Mouse (Mus musculus): Measurements from ENCODE around the gene Trappc5. TPM values are rescaled to one million over a fixed set of nuclear protein-coding genes. Genes with fewer than 3 reads are reported as not detected.

Trappc5 gene
- total RNA-seq, 2 experiments from 2014 or later, result 17.8 to 18.0 TPM

DNA sequence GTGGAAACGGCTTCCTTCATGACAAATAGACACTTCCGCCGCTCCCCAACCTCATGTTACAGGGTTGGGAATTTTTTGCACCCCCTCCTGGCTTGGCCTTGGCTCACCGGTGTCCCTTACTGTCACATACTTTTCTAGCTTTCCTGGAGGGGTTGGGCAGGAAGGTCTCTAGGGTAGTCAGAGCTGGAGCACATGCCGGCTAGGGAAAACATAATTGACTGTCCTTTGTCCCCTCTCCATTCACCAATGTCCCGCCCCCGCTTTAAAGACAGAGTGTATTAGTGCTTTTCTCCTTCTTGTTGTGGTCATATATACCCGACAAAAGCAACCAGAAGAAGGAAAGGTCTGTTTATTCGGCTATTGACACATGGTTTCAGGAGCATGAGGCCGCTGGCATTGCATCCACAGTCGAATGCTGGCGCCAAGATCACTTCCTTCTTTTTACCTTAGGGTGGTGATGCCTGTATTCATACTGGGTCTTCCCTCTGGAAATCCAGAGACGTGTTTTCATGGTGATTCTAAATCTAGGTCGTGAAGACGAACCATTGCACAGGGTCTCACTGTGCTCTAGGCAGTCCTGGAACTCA, 987 bp downstream of the Trappc5 start:
- no peak for DNase-seq

DNA sequence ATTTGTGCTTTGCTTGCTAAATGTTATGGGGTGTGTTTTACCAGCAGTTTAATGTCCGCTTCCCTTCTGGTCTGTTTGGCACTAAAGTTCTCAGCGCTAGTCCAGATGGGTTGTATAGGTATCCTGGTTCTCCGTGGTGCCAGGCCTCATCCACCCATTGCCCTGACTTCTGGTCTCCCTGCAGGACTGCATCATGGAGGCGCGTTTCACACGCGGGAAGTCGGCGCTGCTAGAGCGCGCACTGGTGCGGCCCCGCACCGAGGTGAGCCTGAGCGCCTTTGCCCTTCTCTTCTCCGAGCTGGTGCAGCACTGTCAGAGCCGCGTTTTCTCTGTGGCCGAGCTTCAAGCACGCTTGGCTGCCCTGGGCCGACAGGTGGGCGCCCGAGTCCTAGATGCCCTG, 2.7 kb downstream of the Trappc5 start:
- no peak for DNase-seq

DNA sequence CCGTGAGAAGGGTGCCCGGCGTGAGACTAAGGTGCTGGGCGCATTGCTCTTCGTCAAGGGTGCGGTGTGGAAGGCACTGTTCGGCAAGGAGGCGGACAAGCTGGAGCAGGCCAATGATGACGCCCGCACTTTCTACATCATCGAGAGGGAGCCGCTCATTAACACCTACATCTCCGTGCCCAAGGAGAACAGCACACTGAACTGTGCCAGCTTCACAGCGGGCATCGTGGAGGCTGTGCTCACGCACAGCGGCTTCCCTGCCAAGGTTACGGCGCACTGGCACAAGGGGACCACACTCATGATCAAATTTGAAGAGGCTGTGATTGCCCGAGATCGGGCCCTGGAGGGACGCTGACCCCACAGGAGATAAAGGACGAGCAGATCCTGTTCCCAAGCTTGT, 3.1 kb downstream of the Trappc5 start:
- no peak for DNase-seq

DNA sequence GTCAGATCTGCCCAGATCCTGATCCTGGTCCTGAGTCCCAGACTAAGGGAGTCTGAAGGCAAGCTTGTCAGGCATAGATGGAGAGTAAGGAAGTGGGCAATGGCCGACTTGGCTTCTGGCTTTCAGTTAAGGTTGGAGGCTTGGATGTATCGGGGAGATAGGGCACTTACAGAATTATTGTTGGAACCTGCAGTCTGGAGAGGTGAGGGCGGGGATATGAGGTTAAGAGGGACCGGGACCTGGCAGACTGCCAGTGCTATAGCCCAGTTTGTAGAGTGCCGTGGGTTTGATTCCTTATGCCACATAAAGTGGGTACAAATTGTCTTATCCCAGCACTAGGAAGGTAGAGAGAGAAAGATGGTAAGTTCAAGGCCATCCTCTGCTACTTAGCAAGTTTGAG, 3.6 kb downstream of the Trappc5 start:
- DNase-seq, result no peak

DNA sequence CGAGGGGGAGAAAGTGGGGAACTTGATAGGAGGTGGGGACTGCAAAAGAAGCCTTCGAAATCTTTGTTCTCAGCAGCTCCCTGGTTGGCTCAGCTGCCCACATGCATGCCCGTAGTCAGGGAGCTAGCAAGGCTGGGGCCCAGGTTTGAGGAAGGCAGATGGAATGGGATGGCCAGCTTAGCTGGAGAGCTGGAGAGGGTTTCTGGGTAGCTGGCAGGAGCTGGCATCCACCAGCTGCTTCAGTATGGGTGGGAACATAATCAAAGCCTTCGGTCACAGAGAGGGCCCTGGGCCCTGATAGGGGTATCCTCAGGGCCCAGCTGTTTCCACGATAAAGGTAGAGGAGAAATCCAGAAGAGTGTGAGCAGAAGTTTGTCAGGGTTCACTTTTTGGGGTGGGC, 6.3 kb downstream of the Trappc5 start:
- DNase-seq, result no peak

DNA sequence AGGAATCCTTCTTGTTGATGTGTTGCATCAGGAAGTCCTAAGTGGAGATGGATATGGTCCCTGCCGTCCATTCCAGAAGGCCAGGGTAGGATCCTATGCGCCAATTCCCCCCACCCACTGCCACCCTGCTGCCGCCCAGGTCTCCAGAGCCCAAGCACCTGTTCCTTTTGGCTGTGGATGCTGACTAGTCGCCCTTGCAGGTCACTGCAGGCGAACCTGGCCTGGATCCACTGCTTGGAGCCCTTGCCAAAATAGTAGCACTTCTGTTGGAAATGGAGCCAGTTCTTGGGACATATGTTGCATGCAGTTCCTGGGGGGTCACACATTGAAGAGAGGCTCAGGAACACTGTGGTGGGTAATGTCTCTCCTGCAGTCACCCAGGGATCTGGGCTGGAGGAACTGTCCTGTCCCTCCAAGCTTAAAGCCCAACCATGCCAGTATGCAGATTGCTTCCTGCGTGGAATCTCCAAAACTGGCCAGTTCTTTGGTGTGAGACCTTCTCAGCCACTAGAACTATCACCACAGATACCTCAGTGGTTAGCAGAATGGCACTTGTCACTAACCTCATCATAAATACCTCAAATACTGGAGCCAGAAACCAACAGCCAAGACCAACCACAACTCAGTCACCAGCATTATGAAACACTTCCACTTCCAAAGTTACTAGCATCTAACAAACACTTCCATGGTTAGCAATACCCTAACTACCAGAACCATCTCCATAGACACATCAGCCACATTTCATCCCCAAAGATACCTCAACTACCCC, 7.5 kb downstream of the Trappc5 start:
- no peak for DNase-seq

DNA sequence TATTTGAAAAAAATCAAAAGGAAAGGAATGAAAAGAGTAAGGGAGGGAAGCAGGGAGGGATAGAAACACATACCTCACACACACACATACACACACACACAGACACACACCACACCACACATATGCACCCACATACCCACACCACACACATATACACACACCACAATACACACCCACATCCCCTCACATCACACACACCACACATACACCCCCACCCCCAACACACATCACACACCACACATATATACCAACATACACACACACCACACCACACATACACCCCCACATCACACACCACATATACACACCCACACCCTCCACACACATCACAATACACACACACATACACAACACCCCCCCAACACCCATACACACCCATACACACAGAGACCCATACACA, 8.4 kb downstream of the Trappc5 start:
- DNase-seq, result no peak

DNA sequence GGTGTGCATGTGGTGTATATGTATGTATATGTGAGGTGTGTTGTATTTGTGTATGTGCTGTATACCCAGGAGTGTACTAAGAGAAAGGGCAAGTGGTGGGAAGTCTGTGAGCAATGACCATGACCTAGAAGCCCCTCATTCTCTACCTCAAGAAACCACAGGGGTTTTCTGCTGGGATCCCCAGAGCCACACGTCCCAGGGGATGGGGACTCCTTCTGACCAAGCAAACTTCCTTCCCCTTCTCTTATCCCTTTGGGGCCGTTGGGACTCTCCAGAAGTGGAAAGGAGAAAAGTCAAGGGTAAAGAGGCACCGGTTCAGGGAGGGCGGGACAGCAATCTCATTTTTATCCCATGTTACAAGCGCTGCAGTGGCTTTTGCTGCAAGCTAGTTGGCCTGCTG, 9.3 kb downstream of the Trappc5 start:
- DNase-seq, result no peak

DNA sequence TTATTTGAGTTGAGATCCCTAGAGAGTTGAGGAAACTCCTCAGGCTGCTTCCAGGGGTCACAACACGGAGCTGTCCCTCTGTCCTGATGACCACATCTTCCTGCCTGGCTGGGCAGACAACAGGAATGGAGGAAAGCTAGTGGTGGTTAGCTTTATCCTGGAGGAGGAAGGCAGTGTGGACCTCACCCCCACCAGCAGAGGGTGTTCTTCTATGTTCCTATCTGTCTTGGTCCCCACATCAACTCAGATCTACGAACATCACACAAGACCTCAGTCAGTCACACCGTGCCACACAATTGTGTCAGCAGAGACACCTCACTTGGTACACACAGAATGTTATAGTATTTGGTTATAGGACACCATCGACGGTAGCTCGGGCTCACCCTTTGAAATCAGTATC, 11.4 kb downstream of the Trappc5 start:
- DNase-seq, result no peak

DNA sequence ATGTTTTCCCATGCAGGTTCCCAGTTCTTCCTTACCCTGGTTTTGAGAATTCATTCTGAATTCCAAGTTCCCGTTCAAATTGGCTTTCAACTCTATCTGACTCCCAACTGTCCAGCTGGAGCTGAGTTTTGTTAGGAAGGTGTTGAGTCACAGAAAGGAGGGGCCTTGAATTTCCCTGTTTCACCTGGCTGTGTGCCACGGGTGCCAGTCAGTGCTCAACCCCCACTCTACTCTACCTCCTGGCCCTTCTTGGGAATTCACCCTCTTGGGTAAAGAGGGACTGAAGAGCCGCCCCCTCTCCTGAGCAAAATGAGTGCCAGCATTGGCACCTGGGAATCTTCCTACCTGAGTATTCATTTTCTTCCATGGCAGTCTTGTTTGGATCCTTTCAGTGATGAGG, 14.7 kb downstream of the Trappc5 start:
- DNase-seq, result no peak

DNA sequence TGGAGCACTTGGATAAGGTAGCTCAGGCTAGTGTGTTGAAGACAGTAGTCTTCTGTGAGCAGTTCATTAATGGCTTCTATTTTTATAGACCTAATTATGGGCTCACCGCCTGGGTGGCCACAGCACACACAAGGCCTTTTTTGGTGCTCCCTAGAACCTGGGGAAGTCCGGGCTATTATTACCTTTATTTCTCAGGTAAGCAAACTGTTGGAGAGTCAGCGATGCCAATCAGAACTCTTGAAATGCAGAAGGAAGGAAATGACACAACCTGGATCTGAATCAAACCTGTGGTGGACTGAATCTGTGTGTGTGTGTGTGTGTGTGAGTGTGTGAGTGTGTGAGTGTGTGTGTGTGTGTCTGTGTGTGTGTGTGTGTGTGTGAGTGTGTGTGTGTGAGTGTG, 18.0 kb downstream of the Trappc5 start, which contains the start of gene Fcer2a:
Fcer2a (minus strand) TSS at position 55 of the 400 bp plus-strand sequence.
- no peak for DNase-seq

DNA sequence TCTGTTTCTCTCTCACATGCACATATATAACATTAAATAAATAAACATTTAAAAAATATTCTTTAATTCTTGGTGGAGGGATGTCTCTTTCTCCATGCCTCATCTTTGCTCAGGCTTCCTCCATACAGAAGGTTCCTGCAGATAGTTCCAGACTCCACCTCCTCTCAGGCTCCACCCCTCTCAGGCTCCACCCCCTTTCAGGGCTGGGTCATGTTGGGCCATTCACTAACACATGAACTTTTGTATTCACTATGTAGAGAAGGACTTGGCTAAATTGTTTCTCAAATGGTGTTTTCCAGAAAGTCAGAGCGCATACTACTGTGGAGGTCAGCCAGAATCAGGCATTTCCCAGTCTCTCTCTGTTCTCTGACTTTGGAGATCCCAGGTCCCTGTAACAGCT, 25.4 kb downstream of the Trappc5 start:
- DNase-seq, result no peak

DNA sequence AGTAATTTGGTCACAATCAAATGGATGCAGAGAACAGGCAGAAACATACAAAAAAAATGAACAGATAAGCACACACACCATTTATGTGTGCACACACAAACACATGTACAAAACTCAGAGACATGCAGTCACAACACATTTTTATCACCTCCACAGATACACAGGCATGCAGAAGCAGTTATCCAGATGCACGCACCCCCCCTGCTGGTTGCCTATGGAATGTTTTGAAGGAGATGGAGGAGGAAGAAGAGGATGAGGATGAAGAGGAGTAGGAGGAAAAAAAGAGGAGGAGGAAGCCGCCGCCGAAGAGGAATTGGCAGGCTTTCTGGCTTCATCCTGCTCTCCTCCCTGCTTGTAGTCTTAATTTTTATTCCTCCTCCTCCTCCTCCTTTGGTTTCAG, 29.6 kb downstream of the Trappc5 start:
- DNase-seq, result no peak

DNA sequence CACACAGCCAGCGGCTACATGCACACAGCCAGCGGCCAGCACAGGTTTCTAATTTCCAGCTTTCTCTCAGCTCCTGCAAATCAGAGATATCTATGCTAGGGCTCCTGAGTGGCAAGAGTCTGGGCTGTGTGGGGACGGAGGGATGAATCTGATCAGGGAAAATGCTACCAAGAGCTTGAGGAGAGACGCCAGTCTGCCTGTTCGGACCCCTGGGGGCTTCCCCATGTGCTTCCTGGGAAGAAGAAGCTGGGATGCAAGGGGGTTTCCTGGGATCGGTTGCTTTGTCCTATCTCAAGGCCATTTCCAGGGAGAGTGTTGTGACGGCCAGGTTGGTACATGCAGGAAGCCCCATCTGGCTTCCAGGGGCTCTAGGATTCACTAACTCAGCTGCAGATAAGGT, 31.5 kb downstream of the Trappc5 start:
- DNase-seq, result no peak

DNA sequence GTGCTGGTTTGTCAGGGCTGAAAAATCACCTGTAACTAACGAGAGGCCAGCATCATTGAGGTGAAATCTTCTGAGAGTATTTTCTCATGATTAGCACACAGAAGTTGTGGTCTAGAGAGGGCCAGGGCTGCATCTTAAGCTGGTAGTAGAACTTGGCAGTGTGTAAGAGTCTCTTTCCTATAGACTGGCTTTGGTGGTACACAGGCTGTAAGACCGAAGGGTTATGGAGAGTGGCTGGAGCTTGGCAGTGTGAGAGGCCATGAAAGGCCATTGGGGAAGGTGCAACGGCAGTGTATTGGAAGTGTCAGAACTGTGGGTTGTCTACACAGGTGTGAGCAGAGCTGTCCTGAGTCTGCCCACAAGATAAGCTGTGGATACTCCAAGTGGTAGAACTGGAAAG, 34.2 kb downstream of the Trappc5 start:
- no peak for DNase-seq

DNA sequence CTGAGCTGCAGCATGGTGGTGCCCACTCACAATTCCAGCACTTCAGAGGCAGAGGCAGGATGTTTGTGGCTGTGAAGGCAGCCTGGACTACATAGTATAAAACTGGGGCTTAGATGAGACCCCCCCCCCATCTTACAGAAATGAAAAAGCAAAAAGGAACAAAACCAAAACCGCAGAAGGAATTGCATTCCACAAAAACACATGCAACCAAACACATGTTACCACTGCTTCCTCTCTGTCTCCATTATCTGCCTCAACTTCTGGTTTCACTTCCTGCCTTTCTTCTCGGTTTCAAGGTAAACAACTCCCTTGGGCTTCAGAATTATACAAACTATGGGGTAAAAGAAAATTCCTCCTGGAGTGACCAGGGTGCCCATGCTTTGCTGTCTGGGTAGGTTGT, 35.5 kb downstream of the Trappc5 start:
- no peak for DNase-seq

DNA sequence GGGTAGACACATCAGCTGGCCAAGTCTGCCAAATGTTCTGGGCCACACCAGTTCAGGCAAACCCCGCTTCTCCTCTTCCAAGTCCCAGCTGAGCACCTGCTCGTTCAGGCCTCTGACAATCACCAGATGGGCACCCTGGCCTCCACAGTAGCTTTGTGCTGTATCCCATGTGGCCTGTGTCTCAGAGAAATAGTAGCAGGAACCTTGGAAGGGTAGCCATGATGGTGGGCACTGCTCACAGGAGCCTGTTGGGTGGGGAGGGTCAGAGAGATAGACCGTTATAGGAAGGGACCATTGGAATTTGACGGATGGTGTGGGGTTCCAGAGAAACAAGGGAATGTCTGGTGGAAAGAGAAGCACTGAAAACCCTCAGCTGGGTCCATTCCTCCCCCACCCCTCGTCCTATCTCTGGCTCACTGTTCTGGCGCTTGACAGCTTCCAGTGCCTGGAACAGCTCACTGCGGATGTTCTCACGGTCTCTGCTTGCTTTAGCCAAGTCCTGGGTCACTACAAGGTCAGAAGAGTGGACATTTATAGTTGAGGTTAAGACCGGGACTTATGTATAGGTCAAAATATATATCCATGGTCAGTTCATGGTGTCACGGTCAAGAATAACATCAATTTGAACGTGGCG, 41.3 kb downstream of the Trappc5 start:
- DNase-seq, result no peak

DNA sequence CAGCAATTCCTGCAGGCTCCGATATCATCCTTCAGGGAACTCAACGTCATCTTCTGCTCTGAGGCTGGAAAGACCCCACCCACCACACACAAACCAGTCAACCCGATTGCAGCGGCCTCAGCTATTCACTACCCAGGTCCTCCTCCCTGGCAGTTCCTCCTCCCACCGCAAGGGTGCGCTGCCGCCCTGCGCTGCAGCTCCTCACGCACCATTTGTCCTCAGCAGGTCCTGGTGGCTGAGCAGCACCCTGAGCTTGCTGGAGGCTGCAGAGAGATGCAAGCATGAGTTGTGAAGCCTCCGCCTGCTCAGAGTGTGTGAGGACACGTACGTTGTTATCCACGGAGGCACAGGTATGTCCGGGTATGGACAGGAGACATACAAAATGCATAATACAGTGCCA, 42.5 kb downstream of the Trappc5 start:
- DNase-seq, result peak; percentile 38

DNA sequence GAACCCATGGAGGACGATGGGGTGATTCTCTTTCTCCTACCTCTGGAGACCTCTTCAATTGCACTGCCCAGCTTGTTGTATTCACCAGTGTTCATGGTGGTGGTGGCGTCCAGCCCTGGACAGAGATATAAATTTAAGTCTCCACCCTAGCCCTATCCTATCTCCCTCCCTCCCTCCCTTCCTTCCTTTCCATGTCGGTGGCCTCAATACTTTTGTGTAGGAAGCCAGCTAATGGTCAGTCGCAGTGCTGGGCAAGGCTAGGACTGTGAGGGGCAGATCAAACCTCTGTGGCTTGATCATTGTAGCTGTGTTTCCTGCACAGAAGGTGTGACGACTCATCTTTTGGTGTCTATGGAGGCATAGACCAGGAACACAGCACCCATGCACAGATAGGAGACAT, 44.5 kb downstream of the Trappc5 start, which contains the start of gene Clec4g:
Clec4g (minus strand) TSS at position 101 of the 400 bp plus-strand sequence.
- DNase-seq, result no peak

DNA sequence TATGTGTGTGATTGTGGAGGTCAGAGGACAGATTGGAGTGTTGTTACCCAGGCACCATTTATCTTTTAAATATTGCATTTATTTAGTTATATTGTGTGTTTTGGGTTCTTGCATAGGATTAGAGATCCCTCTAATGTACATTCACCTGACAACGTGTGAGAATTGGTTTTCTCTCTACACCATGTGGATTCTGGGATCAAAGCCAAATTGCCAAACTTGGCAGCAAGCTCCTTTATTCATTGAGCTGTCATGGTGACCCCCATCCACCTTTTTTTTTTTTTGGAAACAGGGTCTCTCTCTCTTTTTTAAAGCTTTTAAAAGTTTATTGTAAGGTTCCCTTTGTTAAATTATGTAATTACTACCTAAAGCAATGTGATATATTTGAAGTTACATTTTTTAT, 44.9 kb downstream of the Trappc5 start:
- DNase-seq, result no peak
